9 mouse cellular contexts compared by ENCODE assay signal in genomic region chr1:89606612-89607011, GRCm38 (mm10).
DNase-seq lines count a peak whose midpoint lies in the region; ATAC-seq and TF ChIP-seq lines count a peak whose summit lies in the region.
"Had no signal": no experiment of that assay in that cellular context is flagged by ENCODE, and none has a peak within 500 bp of the region (broad histone marks: within the 10 kb centered on the region; RNA-seq: fewer than 3 reads in every experiment).

No protein-coding gene starts in this region.

- no peak for ATAC-seq in hindbrain, embryonic 13.5 days (ENCODE audit: low FRiP score)

- no peak overlapping the region for H3K4me2 ChIP-seq in hindbrain, embryonic 13.5 days
- H3K4me2 ChIP-seq: liver, embryonic 13.5 days had no signal

- intact Hi-C loops in left cerebral cortex, adult 2 months (cut with DNase I), result loop anchor here (1.0 to 10.0 kb wide), 4 partner anchors 24 to 862 kb away; no protein-coding TSS in a partner anchor

- H3K4me1 ChIP-seq in hindbrain, embryonic 13.5 days (replicated peaks), result peaks cover 57% of the 10 kb centered on the region
- H3K4me1 ChIP-seq: liver, embryonic 13.5 days had no signal

- H3K36me3 ChIP-seq in hindbrain, embryonic 13.5 days, result peaks cover 39% of the 10 kb centered on the region
- H3K36me3 ChIP-seq: liver, embryonic 13.5 days had no signal

- no peak overlapping the region; the same call in 1 of the 2 replicates for H3K9ac ChIP-seq in hindbrain, embryonic 13.5 days
- H3K9ac ChIP-seq: liver, embryonic 13.5 days had no signal

- DNase-seq in layer of hippocampus, adult 11-12 months (ENCODE audit: low spot score), result peak; percentile 78
- DNase-seq in layer of hippocampus, adult 9-10 months (ENCODE audit: low spot score), result no peak
- peak; percentile 80 for DNase-seq in adrenal gland, postnatal 10 days
- peak; percentile 54 for DNase-seq in embryo, embryonic 9.5 days (ENCODE audit: extremely low spot score)
- peak; percentile 73 to 76 for DNase-seq in left cerebral cortex, adult 2 months (ENCODE audit: extremely low spot score in 1 of 2, low spot score in 2 of 2)
- DNase-seq in naive thymus-derived CD4-positive, alpha-beta T cell, adult 2 months (ENCODE audit: low read depth), result peak; percentile 29
- DNase-seq in thymus, postnatal 14 days, result peak; percentile 52
- DNase-seq: liver, embryonic 13.5 days had no signal

- 38% methylated on average over 5 of the region's 5 CpGs for WGBS in hindbrain, embryonic 13.5 days

- peak overlapping the region; percentile 62; the same call in 1 of the 2 replicates for H3K27ac ChIP-seq in hindbrain, embryonic 13.5 days
- peak overlapping the region; percentile 49; the same call in 1 of the 2 replicates for H3K27ac ChIP-seq in left cerebral cortex, adult 2 months
- H3K27ac ChIP-seq: liver, embryonic 13.5 days had no signal

- no peak overlapping the region for H3K4me3 ChIP-seq in hindbrain, embryonic 13.5 days
- H3K4me3 ChIP-seq in left cerebral cortex, adult 2 months, result no peak overlapping the region
- H3K4me3 ChIP-seq: liver, embryonic 13.5 days had no signal

- H3K9me3 ChIP-seq in hindbrain, embryonic 13.5 days, result no peaks in the 10 kb centered on the region
- H3K9me3 ChIP-seq: liver, embryonic 13.5 days had no signal

- H3K27me3 ChIP-seq in hindbrain, embryonic 13.5 days, result no peaks in the 10 kb centered on the region
- H3K27me3 ChIP-seq: liver, embryonic 13.5 days had no signal

- TF ChIP-seq CTCF in left cerebral cortex, adult 2 months (IDR thresholded peaks at IDR 0.05), result peak; percentile 97
